Mouse (Mus musculus) myocyte (in vitro differentiated cells): ENCODE measurements around the gene Ccdc102a. TPM values are rescaled to one million over a fixed set of nuclear protein-coding genes. Genes with fewer than 3 reads are reported as not detected.

Experiments
- H3K27me3 ChIP-seq: one replicate; pipeline ENCODE4 v1.6.1; 2011; ENCODE audit not compliant: control insufficient read depth, insufficient read depth, insufficient read length
- H3K36me3 ChIP-seq: one replicate; pipeline ENCODE4 v1.6.1; 2011; ENCODE audit not compliant: control insufficient read depth, insufficient read depth
- H3K4me2 ChIP-seq: one replicate; pipeline ENCODE4 v1.6.1; 2011; ENCODE audit warnings: low read depth, control low read depth
- H3K4me3 ChIP-seq: one replicate; pipeline ENCODE4 v1.5.1; 2011; ENCODE audit warnings: mild to moderate bottlenecking, control low read depth, moderate library complexity
- H3K79me2 ChIP-seq: one replicate; pipeline ENCODE4 v1.6.1; 2011; ENCODE audit not compliant: control insufficient read depth, insufficient read depth
- H3ac ChIP-seq: one replicate; pipeline ENCODE4 v1.6.1; 2011; ENCODE audit not compliant: control insufficient read depth, insufficient read length
- CEBPB ChIP-seq: IDR thresholded peaks from 2 replicates; pipeline ENCODE4 v1.6.1; 2011; ENCODE audit warnings: mild to moderate bottlenecking, moderate library complexity; ENCODE audit not compliant: poor library complexity, insufficient read depth, severe bottlenecking
- E2F4 ChIP-seq: IDR thresholded peaks from one replicate; pipeline ENCODE4 v1.6.1; 2011; ENCODE audit warnings: mild to moderate bottlenecking, control low read depth, moderate library complexity; ENCODE audit not compliant: insufficient read depth
- MAX ChIP-seq: IDR thresholded peaks from one replicate; pipeline ENCODE4 v1.6.1; 2011; ENCODE audit warnings: low read depth, mild to moderate bottlenecking, control low read depth
- MYOD1 ChIP-seq, 3 experiments: IDR thresholded peaks; one replicate each; pipeline ENCODE4 v1.6.1; 2011; ENCODE audit warnings: control low read depth in 2 of 3, low read depth in 2 of 3, mild to moderate bottlenecking in 2 of 3, moderate library complexity in 1 of 3; ENCODE audit not compliant: insufficient read length in 2 of 3, control insufficient read depth in 1 of 3
- MYOG ChIP-seq, 3 experiments: IDR thresholded peaks; one replicate each; pipeline ENCODE4 v1.6.1; 2011; ENCODE audit warnings: control low read depth in 2 of 3, low read depth in 2 of 3, mild to moderate bottlenecking in 2 of 3; ENCODE audit not compliant: insufficient read length in 2 of 3, control insufficient read depth in 1 of 3, insufficient read depth in 1 of 3
- POLR2A ChIP-seq: IDR thresholded peaks from one replicate; pipeline ENCODE4 v1.6.1; 2011; ENCODE audit warnings: low read depth, mild to moderate bottlenecking, control low read depth, moderate library complexity; ENCODE audit not compliant: insufficient read length
- POLR2AphosphoS2 ChIP-seq: IDR thresholded peaks from one replicate; pipeline ENCODE4 v1.6.1; 2011; ENCODE audit warnings: low read depth, control low read depth; ENCODE audit not compliant: insufficient read length
- REST ChIP-seq: IDR thresholded peaks from one replicate; pipeline ENCODE4 v1.6.1; 2011; ENCODE audit warnings: mild to moderate bottlenecking, control low read depth, moderate library complexity; ENCODE audit not compliant: insufficient read depth, insufficient read length
- SRF ChIP-seq: IDR thresholded peaks from one replicate; pipeline ENCODE4 v1.6.1; 2011; ENCODE audit warnings: low read depth; ENCODE audit not compliant: control insufficient read depth, insufficient read length
- TCF12 ChIP-seq: IDR thresholded peaks from one replicate; pipeline ENCODE4 v1.6.1; 2011; ENCODE audit warnings: mild to moderate bottlenecking, control low read depth; ENCODE audit not compliant: poor library complexity, insufficient read depth, severe bottlenecking
- TCF3 ChIP-seq: IDR thresholded peaks from one replicate; pipeline ENCODE4 v1.6.1; 2011; ENCODE audit warnings: low read depth, control low read depth; ENCODE audit not compliant: insufficient read length
- USF1 ChIP-seq: IDR thresholded peaks from one replicate; pipeline ENCODE4 v1.6.1; 2011; ENCODE audit warnings: low read depth, mild to moderate bottlenecking, control low read depth, moderate library complexity
- polyA plus RNA-seq: library from polyadenylated mRNA; unstranded; fragments of >200 nt; fragmentation: generic; extraction: Trizol; gene quantifications from one replicate; pipeline ENCODE4 v1.2.1, GENCODE M21; 2012; ENCODE audit warnings: missing spikeins

Ccdc102a gene
- polyA plus RNA-seq, 1 experiment, result 16.3 TPM

DNA sequence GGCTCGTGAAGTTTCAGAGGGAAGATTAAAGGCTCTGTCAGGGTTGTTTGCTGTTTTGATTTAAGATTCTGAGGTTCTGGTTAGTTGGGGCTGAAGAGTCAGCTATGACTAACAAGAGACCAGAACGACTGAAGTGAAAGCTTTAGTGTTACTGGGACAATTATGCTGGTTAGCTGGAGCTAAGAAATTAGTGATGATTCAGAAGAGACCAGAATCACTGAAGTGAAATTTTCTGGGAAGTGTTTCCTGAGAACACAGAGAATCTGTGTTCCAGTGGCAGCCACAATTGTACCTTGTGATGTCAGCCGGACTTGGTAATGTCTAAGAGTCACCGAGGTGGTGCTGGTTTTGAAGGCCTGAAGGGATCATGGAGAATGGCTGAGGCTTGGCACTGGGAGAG lies 37.2 kb downstream of the Ccdc102a start:
- H3K36me3 ChIP-seq, result no peaks in the 10 kb centered on the region
- no peak overlapping the region for H3K4me3 ChIP-seq
- H3K4me2 ChIP-seq, result no peak overlapping the region
- no peak for TF ChIP-seq REST
- no peak for TF ChIP-seq POLR2A
- TF ChIP-seq MYOG (IDR thresholded peaks at IDR 0.05; ENCODE audit: control insufficient read depth in 1 of 3, insufficient read depth in 1 of 3, insufficient read length in 2 of 3, low read depth in 2 of 3), result no peak
- no peak for TF ChIP-seq E2F4
- TF ChIP-seq SRF, result no peak
- no peak for TF ChIP-seq CEBPB
- no peak for TF ChIP-seq USF1
- TF ChIP-seq POLR2AphosphoS2, result no peak
- TF ChIP-seq TCF12, result no peak
- no peak for TF ChIP-seq MAX
- no peak for TF ChIP-seq TCF3
- no peak for TF ChIP-seq MYOD1 (IDR thresholded peaks at IDR 0.05; ENCODE audit: control insufficient read depth in 1 of 3, insufficient read length in 2 of 3, low read depth in 2 of 3)
- H3ac ChIP-seq, result no peak overlapping the region
- H3K27me3 ChIP-seq, result no peaks in the 10 kb centered on the region
- H3K79me2 ChIP-seq, result no peaks in the 10 kb centered on the region

- TF ChIP-seq SRF, result no peak
- no peak for TF ChIP-seq MAX
- no peak for TF ChIP-seq TCF3
- no peak for TF ChIP-seq POLR2AphosphoS2
- no peak for TF ChIP-seq TCF12
- no peak for TF ChIP-seq MYOD1 (IDR thresholded peaks at IDR 0.05; ENCODE audit: control insufficient read depth in 1 of 3, insufficient read length in 2 of 3, low read depth in 2 of 3)
- Histone ChIP-seq H3ac (no peak overlapping the region), H3K4me3 (no peak overlapping the region), H3K27me3 (no peaks in the 10 kb centered on the region), H3K36me3 (no peaks in the 10 kb centered on the region), H3K4me2 (no peak overlapping the region), H3K79me2 (no peaks in the 10 kb centered on the region)
These were observed 41.1 kb downstream of the Ccdc102a start for GRCm38 (mm10) chr8:94876820-94877219.

- no peak for TF ChIP-seq MAX
- TF ChIP-seq USF1, result peak; percentile 38
- no peak for TF ChIP-seq MYOD1 (IDR thresholded peaks at IDR 0.05; ENCODE audit: control insufficient read depth in 1 of 3, insufficient read length in 2 of 3, low read depth in 2 of 3)
- TF ChIP-seq REST, result no peak
- no peak for TF ChIP-seq SRF
- no peak for TF ChIP-seq E2F4
- TF ChIP-seq MYOG (IDR thresholded peaks at IDR 0.05; ENCODE audit: control insufficient read depth in 1 of 3, insufficient read depth in 1 of 3, insufficient read length in 2 of 3, low read depth in 2 of 3), result no peak
- no peak for TF ChIP-seq TCF3
- peak; percentile 47 for TF ChIP-seq POLR2A
- no peak for TF ChIP-seq CEBPB
- TF ChIP-seq POLR2AphosphoS2, result peak; percentile 46
- no peak for TF ChIP-seq TCF12
- Histone ChIP-seq H3K36me3 (no peaks in the 10 kb centered on the region), H3K4me3 (peak within 1 kb of the TSS; percentile 32)
These were observed 41.6 kb downstream of the Ccdc102a start, which contains the start of gene Dok4 for GRCm38 (mm10) chr8:94876197-94876730. Gene Dok4, minus strand, starts transcription at chr8:94876330.

GRCm38 (mm10) chr8:94875871-94876150 lies 42.1 kb downstream of the Ccdc102a start:
- H3K27me3 ChIP-seq, result no peaks in the 10 kb centered on the region
- no peaks in the 10 kb centered on the region for H3K79me2 ChIP-seq
- peak overlapping the region; percentile 89 for H3K4me2 ChIP-seq
- H3K36me3 ChIP-seq, result no peaks in the 10 kb centered on the region
- TF ChIP-seq POLR2A, result no peak
- peak overlapping the region; percentile 32 for H3K4me3 ChIP-seq
- no peak overlapping the region for H3ac ChIP-seq

More at GRCm38 (mm10) chr8:94876197-94876730, 41.6 kb downstream of the Ccdc102a start, which contains the start of gene Dok4:
- H3K4me2 ChIP-seq, result peak within 1 kb of the TSS; percentile 89
- H3ac ChIP-seq, result no peak within 1 kb of the TSS
- H3K79me2 ChIP-seq, result no peaks in the 10 kb centered on the region
- no peaks in the 10 kb centered on the region for H3K27me3 ChIP-seq

DNA sequence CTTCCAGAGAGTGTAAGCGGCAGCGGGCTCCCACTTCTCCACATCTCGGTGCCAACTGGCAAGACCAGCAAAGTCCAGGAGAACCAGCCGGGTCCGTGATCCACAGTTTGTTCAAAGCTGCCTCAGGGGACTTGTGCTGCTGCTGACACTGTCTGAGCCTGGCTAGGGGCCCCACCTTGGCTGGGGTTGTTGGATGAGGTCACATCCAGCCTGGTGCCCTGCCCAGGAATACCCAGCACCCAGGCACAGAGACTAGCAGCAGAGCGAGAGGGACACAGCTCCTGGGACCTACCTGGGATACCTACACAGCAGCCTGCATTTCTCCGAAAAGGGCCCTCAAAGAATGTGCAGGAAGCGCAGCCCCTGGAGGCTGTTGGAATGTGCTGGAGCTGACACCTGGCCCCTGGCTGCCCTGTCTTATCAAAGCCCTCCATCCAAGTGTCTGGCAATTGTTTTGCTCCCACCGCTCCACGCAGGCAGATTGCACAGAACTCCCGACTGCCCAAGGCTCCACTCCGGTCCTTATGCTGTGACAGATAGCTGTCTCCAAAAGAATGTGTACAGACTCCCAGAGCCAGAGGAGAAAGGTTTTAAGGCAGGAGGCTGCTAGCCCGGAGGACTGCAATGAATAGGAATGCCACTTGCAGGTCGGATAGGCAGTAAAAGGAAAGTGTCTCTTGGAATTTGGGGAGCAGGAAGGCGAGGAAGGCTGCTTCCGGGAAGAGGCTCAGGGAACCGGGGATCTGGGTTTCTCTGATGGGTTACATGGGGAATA lies 42.6 kb downstream of the Ccdc102a start:
- no peak for TF ChIP-seq POLR2A
- no peak for TF ChIP-seq USF1
- Histone ChIP-seq H3K79me2 (no peaks in the 10 kb centered on the region), H3K4me3 (peak overlapping the region; percentile 32), H3K4me2 (peak overlapping the region; percentile 89), H3K36me3 (no peaks in the 10 kb centered on the region), H3ac (no peak overlapping the region), H3K27me3 (no peaks in the 10 kb centered on the region)
